Mouse (Mus musculus) heart, postnatal 0 days (tissue): ENCODE measurements around the gene Gm10961.

Source experiments
- CTCF ChIP-seq: IDR thresholded peaks from 2 replicates; pipeline ENCODE4 v1.5.1; 2016; ENCODE audit warnings: antibody characterized with exemption, control low read depth, low read depth
- EP300 ChIP-seq: IDR thresholded peaks from 2 replicates; pipeline ENCODE4 v1.6.1; 2016; ENCODE audit warnings: antibody characterized with exemption, low read depth

GRCm38 (mm10) chr3:107637606-107638172 is 6.6 kb downstream of the Gm10961 start:
- TF ChIP-seq CTCF (no peak), EP300 (no peak)
